Mouse (Mus musculus): ENCODE data around the gene 1810024B03Rik. TPM values are rescaled to one million over a fixed set of nuclear protein-coding genes. Genes with fewer than 3 reads are reported as not detected.
"Not testable (repeated sequence)": the region's sequence is repeated elsewhere in the genome, so short reads cannot be mapped to it uniquely, and the experiment has no call there.

The 1810024B03Rik gene
- polyA plus RNA-seq, 1 experiment from 2014 or later, result 1.4 TPM

- no peaks in the 10 kb centered on the region for H3K9me3 ChIP-seq (replicated peaks)
- H3K27me3 ChIP-seq, result no peaks in the 10 kb centered on the region
- peak overlapping the region; percentile 67 for H3K27ac ChIP-seq
- peaks cover 92% of the 10 kb centered on the region for H3K36me3 ChIP-seq
- ATAC-seq (replicated peaks; ENCODE audit: insufficient number of reproducible peaks, insufficient read depth, low FRiP score, low read depth), result peak; percentile 43; the same call in 1 of the 2 replicates
- H3K4me1 ChIP-seq (replicated peaks), result peaks cover 10% of the 10 kb centered on the region
- H3K4me2 ChIP-seq, result peak overlapping the region; percentile 3; the same call in 1 of the 2 replicates
- 68% methylated on average over 11 of the region's 11 CpGs for WGBS
- H3K4me3 ChIP-seq, result no peak overlapping the region
- H3K9ac ChIP-seq, result no peak overlapping the region
Measured at GRCm38 (mm10) chr2:127237897-127238610, 30.0 kb upstream of the 1810024B03Rik start.

DNA sequence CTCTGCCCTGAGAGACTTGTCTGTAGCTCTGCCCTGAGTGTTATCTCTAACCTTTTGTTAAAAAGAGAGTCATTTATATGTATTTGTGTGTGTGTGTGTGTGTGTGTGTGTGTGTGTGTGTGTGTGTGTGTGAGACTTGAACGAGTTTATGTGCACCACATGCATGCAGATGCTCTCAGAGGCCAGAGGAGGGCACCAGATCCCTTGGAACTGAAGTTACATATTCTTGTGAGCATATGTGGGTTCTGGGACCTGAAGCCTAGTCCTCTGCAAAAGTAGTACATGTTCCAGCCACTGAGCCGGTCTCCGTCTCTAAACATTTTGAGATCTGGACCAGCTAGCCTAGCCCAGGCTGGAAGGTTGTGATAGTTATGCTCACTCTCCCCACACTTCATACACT lies 17.2 kb upstream of the 1810024B03Rik start:
- Histone ChIP-seq H3K9ac (no peak overlapping the region), H3K4me1 (replicated peaks) (no peaks in the 10 kb centered on the region), H3K36me3 (peaks cover 95% of the 10 kb centered on the region), H3K27ac (no peak overlapping the region), H3K4me3 (no peak overlapping the region), H3K9me3 (replicated peaks) (no peaks in the 10 kb centered on the region), H3K27me3 (no peaks in the 10 kb centered on the region), H3K4me2 (no peak overlapping the region)
- 92% methylated on average over 3 of the region's 3 CpGs for WGBS
- ATAC-seq (replicated peaks; ENCODE audit: insufficient number of reproducible peaks, insufficient read depth, low FRiP score, low read depth), result no peak

DNA sequence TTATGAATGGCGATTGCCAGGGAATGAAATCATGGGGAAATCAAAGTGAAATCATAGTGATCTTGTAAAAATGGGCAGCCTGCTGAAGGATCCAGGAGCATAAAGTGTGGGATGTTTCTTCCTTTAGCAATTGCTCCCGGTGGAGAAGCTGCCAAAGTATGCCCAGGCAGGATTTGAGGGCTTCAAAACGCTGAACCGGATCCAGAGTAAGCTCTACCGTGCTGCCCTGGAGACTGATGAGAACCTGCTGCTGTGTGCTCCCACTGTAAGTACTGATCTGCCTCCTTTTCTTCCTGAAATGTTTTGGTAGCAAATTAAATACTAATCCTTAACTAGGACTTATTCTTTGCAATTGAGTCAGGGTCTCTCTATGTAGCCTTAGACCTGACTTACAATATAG lies 9.7 kb upstream of the 1810024B03Rik start:
- ATAC-seq (replicated peaks; ENCODE audit: insufficient number of reproducible peaks, insufficient read depth, low FRiP score, low read depth), result no peak
- WGBS, result 97% methylated on average over 5 of the region's 5 CpGs
- Histone ChIP-seq H3K9ac (no peak overlapping the region), H3K4me1 (replicated peaks) (no peaks in the 10 kb centered on the region), H3K27me3 (no peaks in the 10 kb centered on the region), H3K4me2 (no peak overlapping the region), H3K36me3 (peaks cover 94% of the 10 kb centered on the region), H3K4me3 (no peak overlapping the region), H3K27ac (no peak overlapping the region), H3K9me3 (replicated peaks) (no peaks in the 10 kb centered on the region)

- Histone ChIP-seq H3K4me2 (no peak overlapping the region), H3K9ac (no peak overlapping the region), H3K4me3 (no peak overlapping the region), H3K36me3 (peaks cover 52% of the 10 kb centered on the region), H3K27ac (no peak overlapping the region), H3K4me1 (replicated peaks) (peaks cover 9% of the 10 kb centered on the region), H3K27me3 (no peaks in the 10 kb centered on the region), H3K9me3 (replicated peaks) (no peaks in the 10 kb centered on the region)
- no peak for ATAC-seq (replicated peaks; ENCODE audit: insufficient number of reproducible peaks, insufficient read depth, low FRiP score, low read depth)
- WGBS, result 92% methylated on average over 11 of the region's 11 CpGs
Measured at GRCm38 (mm10) chr2:127210701-127211100, 2.6 kb upstream of the 1810024B03Rik start.

DNA sequence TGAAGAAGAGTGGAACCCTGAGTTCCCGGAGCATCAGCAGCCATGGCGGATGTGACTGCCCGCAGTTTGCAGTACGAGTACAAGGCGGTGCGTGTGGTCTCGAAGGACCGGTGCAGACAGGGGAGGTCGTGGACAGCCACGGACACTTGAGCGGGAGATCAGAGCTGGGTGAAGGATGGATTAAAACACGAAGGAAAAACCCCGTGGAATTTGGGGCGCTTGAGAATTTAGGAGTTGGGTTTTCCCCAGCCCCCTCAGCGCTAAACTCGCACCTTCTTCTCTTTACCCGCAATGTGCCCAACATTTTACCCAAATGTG lies 331 bp upstream of the 1810024B03Rik start:
- H3K9me3 ChIP-seq (replicated peaks), result no peaks in the 10 kb centered on the region

DNA sequence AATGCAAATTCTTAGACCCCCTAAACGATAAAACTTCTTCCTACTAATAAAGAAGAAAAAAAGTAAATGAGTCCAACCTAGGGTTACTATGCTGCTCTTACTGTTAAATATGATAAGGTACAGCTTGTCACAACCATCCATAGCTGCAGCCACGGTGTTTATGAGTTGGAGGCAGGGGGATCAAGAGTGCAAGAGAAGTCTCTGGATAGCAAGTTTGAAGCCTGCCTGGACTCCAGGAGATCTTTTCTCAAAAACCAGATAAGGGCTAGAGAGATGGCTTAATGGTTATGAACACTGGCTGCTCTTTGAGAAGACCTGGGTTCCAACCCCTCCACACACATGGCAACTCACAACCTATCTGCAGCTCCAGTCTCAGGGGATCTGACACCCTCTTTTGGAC lies 1.2 kb downstream of the 1810024B03Rik start:
- Histone ChIP-seq H3K4me1 (replicated peaks) (peaks cover 9% of the 10 kb centered on the region), H3K4me2 (no peak overlapping the region), H3K27me3 (no peaks in the 10 kb centered on the region), H3K9me3 (replicated peaks) (no peaks in the 10 kb centered on the region), H3K9ac (no peak overlapping the region), H3K36me3 (peaks cover 17% of the 10 kb centered on the region), H3K27ac (no peak overlapping the region), H3K4me3 (no peak overlapping the region)
- no peak for ATAC-seq (replicated peaks; ENCODE audit: insufficient number of reproducible peaks, insufficient read depth, low FRiP score, low read depth)
- WGBS, result 94% methylated on average over 2 of the region's 2 CpGs

More for the DNA sequence above, 331 bp upstream of the 1810024B03Rik start:
- peaks cover 9% of the 10 kb centered on the region for H3K4me1 ChIP-seq (replicated peaks)
- H3K9ac ChIP-seq, result peak overlapping the region; percentile 78
- H3K27me3 ChIP-seq, result no peaks in the 10 kb centered on the region
- no peak for ATAC-seq (replicated peaks; ENCODE audit: insufficient number of reproducible peaks, insufficient read depth, low FRiP score, low read depth)
- under 1% methylated on average over 17 of the region's 17 CpGs for WGBS
- peak overlapping the region; percentile 86 for H3K4me3 ChIP-seq
- peak overlapping the region; percentile 71 for H3K27ac ChIP-seq
- peak overlapping the region; percentile 66 for H3K4me2 ChIP-seq
- H3K36me3 ChIP-seq, result peaks cover 30% of the 10 kb centered on the region

- 84% methylated on average over 4 of the region's 4 CpGs for WGBS
- not testable (repeated sequence) for H3K4me2 ChIP-seq; H3K4me1 ChIP-seq (replicated peaks); ATAC-seq (replicated peaks; ENCODE audit: insufficient number of reproducible peaks, insufficient read depth, low FRiP score, low read depth); H3K27ac ChIP-seq; H3K4me3 ChIP-seq; H3K36me3 ChIP-seq; H3K9ac ChIP-seq; H3K27me3 ChIP-seq; H3K9me3 ChIP-seq (replicated peaks)
Measured at GRCm38 (mm10) chr2:127205936-127206335, 2.1 kb downstream of the 1810024B03Rik start.

- H3K4me2 ChIP-seq, result no peak overlapping the region
- no peaks in the 10 kb centered on the region for H3K9me3 ChIP-seq (replicated peaks)
- no peak overlapping the region for H3K9ac ChIP-seq
- peaks cover 4% of the 10 kb centered on the region for H3K36me3 ChIP-seq
- WGBS, result 31% methylated on average over 3 of the region's 3 CpGs
- ATAC-seq (replicated peaks; ENCODE audit: insufficient number of reproducible peaks, insufficient read depth, low FRiP score, low read depth), result no peak
- H3K4me3 ChIP-seq, result no peak overlapping the region
- H3K27ac ChIP-seq, result no peak overlapping the region
- peaks cover 9% of the 10 kb centered on the region for H3K4me1 ChIP-seq (replicated peaks)
- H3K27me3 ChIP-seq, result no peaks in the 10 kb centered on the region
Measured at GRCm38 (mm10) chr2:127204932-127205331, 3.1 kb downstream of the 1810024B03Rik start.

DNA sequence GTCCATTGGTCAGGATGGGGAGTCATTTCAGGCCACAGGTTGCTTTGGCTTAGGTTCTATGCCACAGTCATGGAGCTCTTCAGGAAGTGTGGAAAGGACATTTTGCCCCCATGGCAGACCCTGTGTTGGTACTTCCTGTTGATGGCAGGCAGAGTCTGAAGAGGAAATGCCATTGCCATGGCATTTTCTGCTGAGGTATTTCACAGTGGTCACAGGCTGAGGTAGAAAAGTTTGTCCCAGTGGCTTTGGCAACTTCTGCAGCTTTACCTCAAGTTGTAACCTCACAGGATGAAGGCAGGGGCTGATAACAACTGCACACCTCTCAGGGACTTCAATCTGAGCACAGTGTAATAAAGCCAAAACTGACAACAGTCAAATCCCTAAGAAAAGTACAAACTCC lies 18.5 kb downstream of the 1810024B03Rik start:
- Histone ChIP-seq H3K27ac (no peak overlapping the region), H3K27me3 (no peaks in the 10 kb centered on the region), H3K4me3 (no peak overlapping the region), H3K36me3 (no peaks in the 10 kb centered on the region), H3K4me1 (replicated peaks) (no peaks in the 10 kb centered on the region), H3K4me2 (no peak overlapping the region), H3K9me3 (replicated peaks) (no peaks in the 10 kb centered on the region), H3K9ac (no peak overlapping the region)
- no peak for ATAC-seq (replicated peaks; ENCODE audit: insufficient number of reproducible peaks, insufficient read depth, low FRiP score, low read depth)

GRCm38 (mm10) chr2:127182598-127183381 lies 25.3 kb downstream of the 1810024B03Rik start:
- Histone ChIP-seq H3K27ac (peak overlapping the region; percentile 65), H3K9me3 (replicated peaks) (no peaks in the 10 kb centered on the region), H3K9ac (peak overlapping the region; percentile 57), H3K4me1 (replicated peaks) (0 out of 2 replicates have a peak, but pooled peaks cover 4% of the 10 kb centered on the region), H3K4me3 (peak overlapping the region; percentile 54), H3K27me3 (0 out of 2 replicates have a peak, but pooled peaks cover 4% of the 10 kb centered on the region), H3K36me3 (no peaks in the 10 kb centered on the region), H3K4me2 (peak overlapping the region; percentile 65)
- peak; percentile 99 for ATAC-seq (replicated peaks; ENCODE audit: insufficient number of reproducible peaks, insufficient read depth, low FRiP score, low read depth)
- WGBS, result 3% methylated on average over 17 of the region's 17 CpGs

- not testable (repeated sequence) for H3K36me3 ChIP-seq; ATAC-seq (replicated peaks; ENCODE audit: insufficient number of reproducible peaks, insufficient read depth, low FRiP score, low read depth); H3K4me3 ChIP-seq; H3K4me2 ChIP-seq; H3K9me3 ChIP-seq (replicated peaks); H3K27ac ChIP-seq; H3K9ac ChIP-seq; H3K4me1 ChIP-seq (replicated peaks)
- peaks cover 18% of the 10 kb centered on the region; the same call in 1 of the 2 replicates for H3K27me3 ChIP-seq
- 3% methylated on average over 1 of the region's 1 CpGs for WGBS
Measured at GRCm38 (mm10) chr2:127166261-127166660, 41.8 kb downstream of the 1810024B03Rik start.
